Mouse (Mus musculus): ENCODE data around the gene Vstm2l.

Gene Vstm2l

GRCm38 (mm10) chr2:157992501-157992900 lies 78.0 kb downstream of the Vstm2l start:
- DNase-seq (ENCODE audit: low spot score): no peak
